Mouse (Mus musculus): Measurements from ENCODE around the gene Abcc1.

- TF ChIP-seq GATA1 (IDR thresholded peaks at IDR 0.05; ENCODE audit: borderline replicate concordance, low read length), result no peak
- no peak for TF ChIP-seq FLI1 (IDR thresholded peaks at IDR 0.05; ENCODE audit: low read length)
These were observed 18.5 kb downstream of the Abcc1 start for GRCm38 (mm10) chr16:14379888-14380287.

Data from megakaryocyte, embryonic 14.5 days (primary cell).